19 mouse cellular contexts compared by ENCODE assay signal in genomic region chr13:14461036-14461435, GRCm38 (mm10).
DNase-seq lines count a peak whose midpoint lies in the region; ATAC-seq and TF ChIP-seq lines count a peak whose summit lies in the region.
"Had no signal": no experiment of that assay in that cellular context is flagged by ENCODE, and none has a peak within 500 bp of the region (broad histone marks: within the 10 kb centered on the region; RNA-seq: fewer than 3 reads in every experiment).

No protein-coding gene starts in this region.

- TF ChIP-seq RAD21 in MEL (IDR thresholded peaks at IDR 0.05; ENCODE audit: low read depth, low read length): no peak

- H3K9ac ChIP-seq in liver, embryonic 12.5 days: no peak overlapping the region
- peak overlapping the region; percentile 29; the same call in 1 of the 2 replicates for H3K9ac ChIP-seq in MEL (ENCODE audit: control insufficient read depth, low read depth, low read length, poor library complexity, severe bottlenecking)
- H3K9ac ChIP-seq in liver, embryonic 13.5 days: no peak overlapping the region
- no peak overlapping the region for H3K9ac ChIP-seq in kidney, embryonic 15.5 days
- H3K9ac ChIP-seq: embryonic facial prominence, embryonic 12.5 days; forebrain, embryonic 13.5 days had no signal

- H3K4me1 ChIP-seq in liver, embryonic 12.5 days: no peaks in the 10 kb centered on the region
- peaks cover 15 to 22% of the 10 kb centered on the region in 2 experiments for H3K4me1 ChIP-seq in MEL (ENCODE audit: control insufficient read depth in 1 of 2, insufficient read depth in 2 of 2, low read length in 2 of 2)
- 0 out of 2 replicates have a peak, but pooled peaks cover 2% of the 10 kb centered on the region for H3K4me1 ChIP-seq in liver, embryonic 13.5 days (replicated peaks)
- H3K4me1 ChIP-seq in kidney, embryonic 15.5 days: no peaks in the 10 kb centered on the region
- H3K4me1 ChIP-seq: embryonic facial prominence, embryonic 10.5 days; embryonic facial prominence, embryonic 12.5 days; forebrain, embryonic 13.5 days had no signal

- no peak overlapping the region for H3K4me3 ChIP-seq in liver, embryonic 12.5 days
- peak overlapping the region in 1 of 2 experiments; percentile 34; a peak in 2 of 4 replicates for H3K4me3 ChIP-seq in MEL (ENCODE audit: control insufficient read depth in 1 of 2, insufficient read depth in 1 of 2, low read depth in 2 of 2, low read length in 2 of 2)
- H3K4me3 ChIP-seq in liver, embryonic 13.5 days (replicated peaks): no peak overlapping the region
- no peak overlapping the region for H3K4me3 ChIP-seq in kidney, embryonic 15.5 days (replicated peaks)
- H3K4me3 ChIP-seq: embryonic facial prominence, embryonic 10.5 days; embryonic facial prominence, embryonic 12.5 days; forebrain, embryonic 13.5 days had no signal

- no peak for TF ChIP-seq CTCF in MEL (IDR thresholded peaks at IDR 0.05 in 2 of 3, conservative IDR thresholded peaks at IDR 0.05 in 1 of 3; ENCODE audit: control insufficient read depth in 1 of 3, insufficient read depth in 1 of 3, low read depth in 2 of 3, low read length in 3 of 3, poor library complexity in 1 of 3, severe bottlenecking in 1 of 3)

- no peaks in the 10 kb centered on the region for H3K27me3 ChIP-seq in liver, embryonic 12.5 days (replicated peaks)
- H3K27me3 ChIP-seq in MEL (ENCODE audit: control insufficient read depth in 1 of 2, insufficient read depth in 2 of 2, low read length in 2 of 2): no peaks in the 10 kb centered on the region
- no peaks in the 10 kb centered on the region for H3K27me3 ChIP-seq in liver, embryonic 13.5 days
- no peaks in the 10 kb centered on the region for H3K27me3 ChIP-seq in kidney, embryonic 15.5 days
- H3K27me3 ChIP-seq: embryonic facial prominence, embryonic 12.5 days; forebrain, embryonic 13.5 days had no signal

- H3K27ac ChIP-seq in liver, embryonic 12.5 days: no peak overlapping the region
- peak overlapping the region; percentile 53 for H3K27ac ChIP-seq in MEL (ENCODE audit: control insufficient read depth, low read depth, low read length)
- H3K27ac ChIP-seq in liver, embryonic 13.5 days: no peak overlapping the region
- no peak overlapping the region for H3K27ac ChIP-seq in kidney, embryonic 15.5 days
- H3K27ac ChIP-seq: embryonic facial prominence, embryonic 10.5 days; embryonic facial prominence, embryonic 12.5 days; forebrain, embryonic 13.5 days had no signal

- 45% methylated on average over 5 of the region's 5 CpGs for WGBS in liver, embryonic 12.5 days (ENCODE audit: insufficient replicate concordance)
- 55% methylated on average over 5 of the region's 5 CpGs for WGBS in liver, embryonic 13.5 days (ENCODE audit: insufficient replicate concordance)
- WGBS in kidney, embryonic 15.5 days: 85% methylated on average over 5 of the region's 5 CpGs

- H3K9me3 ChIP-seq in liver, embryonic 12.5 days (replicated peaks): no peaks in the 10 kb centered on the region
- no peaks in the 10 kb centered on the region for H3K9me3 ChIP-seq in MEL (replicated peaks; ENCODE audit: insufficient read depth, low read length)
- H3K9me3 ChIP-seq in liver, embryonic 13.5 days (replicated peaks): no peaks in the 10 kb centered on the region
- H3K9me3 ChIP-seq in kidney, embryonic 15.5 days (replicated peaks): no peaks in the 10 kb centered on the region
- H3K9me3 ChIP-seq: embryonic facial prominence, embryonic 10.5 days; embryonic facial prominence, embryonic 12.5 days; forebrain, embryonic 13.5 days had no signal

- H3K36me3 ChIP-seq in liver, embryonic 12.5 days: no peaks in the 10 kb centered on the region
- H3K36me3 ChIP-seq in MEL (ENCODE audit: control insufficient read depth in 1 of 2, insufficient read depth in 2 of 2, low read length in 2 of 2): peaks cover 0 to 31% of the 10 kb centered on the region in 2 experiments; a peak in 2 of 4 replicates
- H3K36me3 ChIP-seq in liver, embryonic 13.5 days: no peaks in the 10 kb centered on the region
- no peaks in the 10 kb centered on the region for H3K36me3 ChIP-seq in kidney, embryonic 15.5 days
- H3K36me3 ChIP-seq: embryonic facial prominence, embryonic 10.5 days; embryonic facial prominence, embryonic 12.5 days had no signal

- ATAC-seq in liver, embryonic 12.5 days: peak; percentile 35; the same call in 1 of the 2 replicates
- peak; percentile 55; the same call in 1 of the 2 replicates for ATAC-seq in liver, embryonic 13.5 days (ENCODE audit: low read depth)
- no peak for ATAC-seq in kidney, embryonic 15.5 days (replicated peaks; ENCODE audit: low FRiP score)
- ATAC-seq: forebrain, embryonic 13.5 days; forebrain, embryonic 16.5 days had no signal

- H3K79me2 ChIP-seq in MEL (ENCODE audit: control insufficient read depth, insufficient read depth, low read length, poor library complexity): no peaks in the 10 kb centered on the region

- no peak overlapping the region for H3K4me2 ChIP-seq in liver, embryonic 12.5 days
- no peak overlapping the region for H3K4me2 ChIP-seq in liver, embryonic 13.5 days
- no peak overlapping the region for H3K4me2 ChIP-seq in kidney, embryonic 15.5 days
- H3K4me2 ChIP-seq: embryonic facial prominence, embryonic 12.5 days; forebrain, embryonic 13.5 days had no signal

- peak; percentile 85 to 90 for TF ChIP-seq EP300 in MEL (IDR thresholded peaks at IDR 0.05; ENCODE audit: low read depth in 1 of 2, low read length in 2 of 2)

- no peak for TF ChIP-seq POLR2A in MEL (IDR thresholded peaks at IDR 0.05; ENCODE audit: control insufficient read depth in 1 of 2, insufficient read depth in 1 of 2, low read depth in 1 of 2, low read length in 2 of 2, poor library complexity in 1 of 2)

- DNase-seq in liver (no peak), MEL (ENCODE audit: low read depth, low spot score) (peak; percentile 67)
- DNase-seq in liver, embryonic 13.5 days: no peak
- no peak for DNase-seq in lung, adult 18-20 months
- DNase-seq in left cerebral cortex, adult 18-20 months (ENCODE audit: low spot score in 2 of 2): no peak
- DNase-seq: adrenal gland, adult 2 months; adrenal gland, postnatal 10 days; adrenal gland, postnatal 25 days; cerebellum, adult 11-12 months; cerebellum, adult 2 months; cerebellum, adult 9-10 months; cerebellum, postnatal 10 days; cerebellum, postnatal 25 days had no signal

TF ChIP-seq in MEL, 35 proteins besides CTCF, POLR2A, EP300 and RAD21:
- TF ChIP-seq NRF1 (IDR thresholded peaks at IDR 0.05; ENCODE audit: insufficient read depth, low read depth, low read length, poor library complexity, severe bottlenecking) (no peak), MYC (IDR thresholded peaks at IDR 0.05; ENCODE audit: low read depth, low read length) (no peak), GATA1 (IDR thresholded peaks at IDR 0.05; ENCODE audit: low read depth, low read length) (peak; percentile 88), UBTF (IDR thresholded peaks at IDR 0.05; ENCODE audit: borderline replicate concordance, insufficient read depth, low read depth, low read length) (no peak), GABPA (IDR thresholded peaks at IDR 0.05; ENCODE audit: low read depth, low read length) (no peak), MEF2A (IDR thresholded peaks at IDR 0.05; ENCODE audit: extremely low read depth, insufficient replicate concordance, low read depth, low read length, poor library complexity, severe bottlenecking) (no peak), KAT2A (conservative IDR thresholded peaks at IDR 0.05; ENCODE audit: low read depth, low read length) (no peak), ETS1 (IDR thresholded peaks at IDR 0.05; ENCODE audit: low read depth, low read length) (peak; percentile 83), MAZ (IDR thresholded peaks at IDR 0.05; ENCODE audit: low read depth, low read length) (no peak), CHD1 (IDR thresholded peaks at IDR 0.05; ENCODE audit: low read depth, low read length) (no peak), TBP (IDR thresholded peaks at IDR 0.05; ENCODE audit: low read depth, low read length) (no peak), ZC3H11A (IDR thresholded peaks at IDR 0.05; ENCODE audit: low read depth, low read length) (no peak), ZNF384 (IDR thresholded peaks at IDR 0.05; ENCODE audit: low read depth, low read length) (0 out of 2 replicates have a peak, but pooled peaks have one; percentile 6), E2F4 (IDR thresholded peaks at IDR 0.05; ENCODE audit: borderline replicate concordance, low read depth, low read length) (no peak), POLR2AphosphoS2 (IDR thresholded peaks at IDR 0.05; ENCODE audit: low read length) (no peak), MAX (IDR thresholded peaks at IDR 0.05; ENCODE audit: low read length) (no peak), CHD2 (IDR thresholded peaks at IDR 0.05; ENCODE audit: low read length) (no peak), MYB (IDR thresholded peaks at IDR 0.05; ENCODE audit: low read depth, low read length) (no peak), TCF12 (IDR thresholded peaks at IDR 0.05; ENCODE audit: low read depth, low read length) (peak; percentile 82), RCOR1 (IDR thresholded peaks at IDR 0.05; ENCODE audit: low read depth, low read length) (no peak), MXI1 (IDR thresholded peaks at IDR 0.05; ENCODE audit: low read depth, low read length) (no peak), TAL1 (IDR thresholded peaks at IDR 0.05; ENCODE audit: low read length) (peak; percentile 15; the same call in 1 of the 2 replicates), BHLHE40 (IDR thresholded peaks at IDR 0.05; ENCODE audit: borderline replicate concordance, low read depth, low read length) (no peak), HCFC1 (IDR thresholded peaks at IDR 0.05; ENCODE audit: low read depth, low read length) (no peak), SMC3 (IDR thresholded peaks at IDR 0.05; ENCODE audit: low read depth, low read length) (no peak), SIN3A (IDR thresholded peaks at IDR 0.05; ENCODE audit: low read length) (peak; percentile 66), MAFK (IDR thresholded peaks at IDR 0.05; ENCODE audit: borderline replicate concordance, low read depth, low read length) (no peak), ZKSCAN1 (IDR thresholded peaks at IDR 0.05; ENCODE audit: low read depth, low read length) (no peak)
